Mouse (Mus musculus): Measurements from ENCODE around the gene Arl5a. TPM values are rescaled to one million over a fixed set of nuclear protein-coding genes. Genes with fewer than 3 reads are reported as not detected.

The Arl5a gene
- total and polyA plus RNA-seq, 2 experiments from 2014 or later, result 27.8 to 56.5 TPM

GRCm38 (mm10) chr2:52425523-52425795 lies 758 bp upstream of the Arl5a start:
- H3K27ac ChIP-seq (ENCODE audit: low read depth, low read length), result no peak overlapping the region
- no peaks in the 10 kb centered on the region for H3K27me3 ChIP-seq (ENCODE audit: insufficient read depth, low read length)
- H3K4me1 ChIP-seq (ENCODE audit: insufficient read depth, low read length), result peaks cover 16% of the 10 kb centered on the region; the same call in 1 of the 2 replicates
- 27% methylated on average over 10 of the region's 10 CpGs for WGBS
- H3K36me3 ChIP-seq (ENCODE audit: insufficient read depth, low read length), result no peaks in the 10 kb centered on the region
- ATAC-seq (ENCODE audit: low FRiP score) (no peak), DNase-seq (ENCODE audit: low spot score) (no peak)
- peak overlapping the region; percentile 61 for H3K4me2 ChIP-seq (ENCODE audit: low read depth, low read length, poor library complexity, severe bottlenecking)
- H3K9ac ChIP-seq (replicated peaks; ENCODE audit: low read length, poor library complexity, severe bottlenecking), result peak overlapping the region; percentile 93; the same call in 1 of the 2 replicates
- H3K4me3 ChIP-seq (ENCODE audit: low read depth, low read length), result peak overlapping the region; percentile 99
- no peaks in the 10 kb centered on the region for H3K9me3 ChIP-seq (ENCODE audit: low read length)
- no peak for TF ChIP-seq CTCF (IDR thresholded peaks at IDR 0.05)

GRCm38 (mm10) chr2:52424248-52424728 lies 413 bp downstream of the Arl5a start:
- ATAC-seq (ENCODE audit: low FRiP score) (peak; percentile 75), DNase-seq (ENCODE audit: low spot score) (peak; percentile 22)
- Histone ChIP-seq H3K4me1 (ENCODE audit: insufficient read depth, low read length) (peaks cover 16% of the 10 kb centered on the region; the same call in 1 of the 2 replicates), H3K9me3 (ENCODE audit: low read length) (no peaks in the 10 kb centered on the region), H3K27me3 (ENCODE audit: insufficient read depth, low read length) (no peaks in the 10 kb centered on the region), H3K9ac (replicated peaks; ENCODE audit: low read length, poor library complexity, severe bottlenecking) (peak overlapping the region; percentile 93), H3K4me2 (ENCODE audit: low read depth, low read length, poor library complexity, severe bottlenecking) (peak overlapping the region; percentile 61), H3K36me3 (ENCODE audit: insufficient read depth, low read length) (no peaks in the 10 kb centered on the region), H3K4me3 (ENCODE audit: low read depth, low read length) (peak overlapping the region; percentile 99), H3K27ac (ENCODE audit: low read depth, low read length) (peak overlapping the region; percentile 84)
- WGBS, result under 1% methylated on average over 42 of the region's 42 CpGs
- TF ChIP-seq CTCF (IDR thresholded peaks at IDR 0.05), result no peak

GRCm38 (mm10) chr2:52423611-52424247 lies 972 bp downstream of the Arl5a start:
- no peaks in the 10 kb centered on the region for H3K27me3 ChIP-seq (ENCODE audit: insufficient read depth, low read length)
- H3K9ac ChIP-seq (replicated peaks; ENCODE audit: low read length, poor library complexity, severe bottlenecking), result peak overlapping the region; percentile 93
- ATAC-seq (ENCODE audit: low FRiP score), result no peak
- peak overlapping the region; percentile 99 for H3K4me3 ChIP-seq (ENCODE audit: low read depth, low read length)
- WGBS, result 2% methylated on average over 16 of the region's 16 CpGs
- TF ChIP-seq CTCF (IDR thresholded peaks at IDR 0.05), result no peak
- H3K36me3 ChIP-seq (ENCODE audit: insufficient read depth, low read length), result no peaks in the 10 kb centered on the region
- no peak overlapping the region for H3K27ac ChIP-seq (ENCODE audit: low read depth, low read length)
- peak overlapping the region; percentile 61 for H3K4me2 ChIP-seq (ENCODE audit: low read depth, low read length, poor library complexity, severe bottlenecking)
- H3K4me1 ChIP-seq (ENCODE audit: insufficient read depth, low read length), result peaks cover 16% of the 10 kb centered on the region; the same call in 1 of the 2 replicates
- DNase-seq (ENCODE audit: low spot score), result peak; percentile 24
- no peaks in the 10 kb centered on the region for H3K9me3 ChIP-seq (ENCODE audit: low read length)

GRCm38 (mm10) chr2:52422871-52423610 lies 1.7 kb downstream of the Arl5a start:
- Histone ChIP-seq H3K4me3 (ENCODE audit: low read depth, low read length) (peak overlapping the region; percentile 99), H3K9ac (replicated peaks; ENCODE audit: low read length, poor library complexity, severe bottlenecking) (no peak overlapping the region), H3K4me1 (ENCODE audit: insufficient read depth, low read length) (peaks cover 16% of the 10 kb centered on the region; the same call in 1 of the 2 replicates), H3K27ac (ENCODE audit: low read depth, low read length) (no peak overlapping the region), H3K36me3 (ENCODE audit: insufficient read depth, low read length) (no peaks in the 10 kb centered on the region), H3K27me3 (ENCODE audit: insufficient read depth, low read length) (no peaks in the 10 kb centered on the region), H3K9me3 (ENCODE audit: low read length) (no peaks in the 10 kb centered on the region), H3K4me2 (ENCODE audit: low read depth, low read length, poor library complexity, severe bottlenecking) (peak overlapping the region; percentile 61)
- no peak for DNase-seq (ENCODE audit: low spot score)
- no peak for TF ChIP-seq CTCF (IDR thresholded peaks at IDR 0.05)
- no peak for ATAC-seq (ENCODE audit: low FRiP score)
- WGBS, result 52% methylated on average over 8 of the region's 8 CpGs

- DNase-seq (ENCODE audit: low spot score) (no peak), ATAC-seq (ENCODE audit: low FRiP score) (no peak)
- H3K9ac ChIP-seq (replicated peaks; ENCODE audit: low read length, poor library complexity, severe bottlenecking), result no peak overlapping the region
- no peaks in the 10 kb centered on the region for H3K36me3 ChIP-seq (ENCODE audit: insufficient read depth, low read length)
- 69% methylated on average over 6 of the region's 6 CpGs for WGBS
- no peaks in the 10 kb centered on the region for H3K9me3 ChIP-seq (ENCODE audit: low read length)
- H3K4me3 ChIP-seq (ENCODE audit: low read depth, low read length), result no peak overlapping the region
- H3K4me1 ChIP-seq (ENCODE audit: insufficient read depth, low read length), result peaks cover 16% of the 10 kb centered on the region; the same call in 1 of the 2 replicates
- no peak overlapping the region for H3K27ac ChIP-seq (ENCODE audit: low read depth, low read length)
- no peak for TF ChIP-seq CTCF (IDR thresholded peaks at IDR 0.05)
- H3K27me3 ChIP-seq (ENCODE audit: insufficient read depth, low read length), result no peaks in the 10 kb centered on the region
- H3K4me2 ChIP-seq (ENCODE audit: low read depth, low read length, poor library complexity, severe bottlenecking), result no peak overlapping the region
Observed at GRCm38 (mm10) chr2:52421197-52421596, 3.5 kb downstream of the Arl5a start.

All from midbrain, postnatal 0 days (tissue).